Mouse (Mus musculus): ENCODE measurements around the gene CN725425.

DNA sequence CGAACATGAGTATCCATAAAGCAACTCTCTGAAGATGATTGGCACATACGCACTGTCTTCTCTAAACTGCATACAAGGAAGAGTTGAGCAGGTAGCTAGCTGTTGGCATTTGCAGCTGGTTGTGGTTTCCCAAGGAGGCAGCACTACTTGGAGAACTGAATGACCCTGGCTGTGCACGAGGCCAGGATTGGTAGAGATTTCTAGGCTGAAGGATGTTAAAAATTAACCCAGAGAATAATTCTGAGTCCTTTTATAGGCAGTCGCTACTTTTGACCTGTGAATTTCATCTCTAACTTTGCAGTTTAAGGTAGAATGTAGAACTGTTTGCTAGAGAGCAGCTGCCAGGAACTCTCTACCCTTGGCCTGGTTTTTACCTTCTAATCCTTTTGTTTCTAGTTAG is 69.2 kb downstream of the CN725425 start:
- TF ChIP-seq CTCF (IDR thresholded peaks at IDR 0.05; ENCODE audit: low read depth, low read length) (no peak), POLR2A (IDR thresholded peaks at IDR 0.05; ENCODE audit: extremely low read depth, insufficient read depth, low read length) (no peak)
